Mouse (Mus musculus): ENCODE measurements at regions not wholly inside any gene's neighbourhood (a gene's known extent, or its start where the extent isn't known, plus 50 kb on each side); places are given as distances from the start of the nearest gene placed in this dataset.

DNA sequence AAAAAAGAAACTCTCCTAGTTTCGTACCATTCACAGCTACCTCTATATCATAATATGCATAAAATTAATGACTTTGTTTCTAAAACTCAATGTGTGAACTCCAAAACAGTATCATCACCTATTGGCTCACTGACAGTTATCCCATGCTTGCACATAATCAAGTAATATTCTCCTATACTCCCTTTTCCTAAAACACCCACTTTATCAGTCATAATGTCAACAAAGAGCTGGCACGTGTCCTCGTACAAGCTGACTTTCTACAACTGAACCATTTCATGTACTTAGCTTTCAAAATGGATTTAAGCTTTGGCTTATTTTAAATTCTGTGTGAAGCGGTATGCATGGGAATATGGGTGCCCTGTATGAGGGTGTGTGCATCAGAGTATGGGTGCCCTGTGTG lies 58.0 kb upstream of the Golim4 start:
- DNase-seq (ENCODE audit: low spot score in 2 of 2), result no peak

DNA sequence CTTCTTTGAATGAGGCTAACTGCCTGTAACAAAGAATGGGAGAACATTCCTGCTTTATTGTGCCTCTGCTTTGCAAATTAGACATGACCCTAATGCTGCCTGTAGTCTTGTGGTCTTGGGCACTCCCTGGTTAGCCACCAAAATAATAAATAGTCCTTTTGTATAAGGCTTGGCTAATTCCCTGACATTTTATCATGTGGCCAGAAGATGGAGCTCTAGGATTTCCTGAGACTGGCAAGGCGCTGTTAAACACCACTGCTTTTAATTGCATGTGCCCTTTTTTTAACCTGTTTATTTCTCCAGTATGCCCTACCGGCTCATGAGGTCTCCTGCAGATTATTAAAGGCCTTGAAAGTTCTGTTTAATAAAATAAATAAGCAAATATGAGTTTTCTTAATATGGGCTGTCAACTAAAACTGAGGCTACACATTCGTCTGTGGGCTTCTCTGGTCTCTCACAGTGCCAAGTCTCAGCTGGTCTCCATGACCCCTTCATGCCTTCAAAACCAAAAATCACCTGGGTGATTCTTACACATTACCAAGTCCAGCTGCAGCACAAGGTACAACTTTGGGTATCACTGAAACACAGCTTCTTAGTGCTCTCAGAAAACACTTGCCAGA lies 51.9 kb upstream of the Golim4 start:
- DNase-seq (ENCODE audit: low spot score in 2 of 2), result peak in 1 of 2 experiments; percentile 3
